Mouse (Mus musculus) MEL (cell line): ENCODE results near the gene Rars. TPM values are rescaled to one million over a fixed set of nuclear protein-coding genes. Genes with fewer than 3 reads are reported as not detected.

Experiments used
- DNase-seq: peaks from one replicate; pipeline ENCODE4 v3.0.0; 2011; ENCODE audit warnings: low read depth, low spot score
- H3K27ac ChIP-seq: 2 replicates; pipeline ENCODE4 v1.5.1; 2012; ENCODE audit warnings: low read depth, mild to moderate bottlenecking, control low read depth, low read length, moderate library complexity; ENCODE audit not compliant: control insufficient read depth
- H3K27me3 ChIP-seq, 2 experiments: fragments of 150-350 bp in 1 of 2; sonication (generic) in 1 of 2; 2 replicates each; pipeline ENCODE4 v1.6.1; 2012; ENCODE audit warnings: low read length in 2 of 2, mild to moderate bottlenecking in 2 of 2, improper control_type of control experiment in 1 of 2, moderate library complexity in 1 of 2; ENCODE audit not compliant: insufficient read depth in 2 of 2, control insufficient read depth in 1 of 2
- H3K36me3 ChIP-seq, 2 experiments: 2 replicates each; pipeline ENCODE4 v1.6.1; 2012 to 2014; ENCODE audit warnings: low read length in 2 of 2, improper control_type of control experiment in 1 of 2, inconsistent platforms in 1 of 2, mild to moderate bottlenecking in 1 of 2; ENCODE audit not compliant: insufficient read depth in 2 of 2, control insufficient read depth in 1 of 2
- H3K4me1 ChIP-seq, 2 experiments: fragments of 150-350 bp in 1 of 2; sonication (generic) in 1 of 2; 2 replicates each; pipeline ENCODE4 v1.6.1; 2012; ENCODE audit warnings: low read length in 2 of 2, improper control_type of control experiment in 1 of 2, mild to moderate bottlenecking in 1 of 2; ENCODE audit not compliant: insufficient read depth in 2 of 2, control insufficient read depth in 1 of 2
- H3K4me3 ChIP-seq, 2 experiments: fragments of 150-350 bp in 1 of 2; sonication (generic) in 1 of 2; 2 replicates each; pipeline ENCODE4 v1.5.1; 2012; ENCODE audit warnings: low read depth in 2 of 2, low read length in 2 of 2, mild to moderate bottlenecking in 2 of 2, moderate library complexity in 2 of 2, control low read depth in 1 of 2, improper control_type of control experiment in 1 of 2; ENCODE audit not compliant: control insufficient read depth in 1 of 2, insufficient read depth in 1 of 2
- H3K79me2 ChIP-seq: 2 replicates; pipeline ENCODE4 v1.6.1; 2012; ENCODE audit warnings: mild to moderate bottlenecking, low read length, moderate library complexity; ENCODE audit not compliant: control insufficient read depth, poor library complexity, insufficient read depth
- H3K9ac ChIP-seq: 2 replicates; pipeline ENCODE4 v1.6.1; 2012; ENCODE audit warnings: low read depth, mild to moderate bottlenecking, control low read depth, low read length, moderate library complexity; ENCODE audit not compliant: control insufficient read depth, poor library complexity, severe bottlenecking
- H3K9me3 ChIP-seq: fragments of 150-350 bp; sonication (generic); replicated peaks from 2 replicates; pipeline ENCODE4 v1.6.1; 2012; ENCODE audit warnings: mild to moderate bottlenecking, low read length, improper control_type of control experiment, moderate library complexity; ENCODE audit not compliant: insufficient read depth
- MAFK ChIP-seq: IDR thresholded peaks from 2 replicates; pipeline ENCODE4 v1.6.1; 2011; ENCODE audit warnings: low read depth, mild to moderate bottlenecking, low read length, improper control_type of control experiment, borderline replicate concordance
- polyA plus RNA-seq, 2 experiments: library from polyadenylated mRNA; stranded (reverse) in 1 of 2; unstranded in 1 of 2; fragments of >175 nt in 1 of 2; fragments of >200 nt in 1 of 2; gene quantifications; 2 replicates each; pipeline versions ENCODE4 v1.2.1 to v1.2.4; 2012; ENCODE audit warnings: low replicate concordance in 2 of 2, low read depth in 1 of 2; ENCODE audit not compliant: insufficient read length in 2 of 2, insufficient read depth in 1 of 2, missing spikeins in 1 of 2
- total RNA-seq: library from RNA; depleted of rRNA; stranded (reverse); fragments of 300-350 nt; gene quantifications from 2 replicates; pipeline ENCODE4 v1.2.3, GENCODE M21; 2012; rRNA removed

Rars gene
- total and polyA plus RNA-seq, 3 experiments = 193 to 396 (median 251) TPM

GRCm38 (mm10) chr11:35760001-35760626, 74.2 kb downstream of the Rars start:
- no peak overlapping the region for H3K9ac ChIP-seq
- peaks cover 5 to 15% of the 10 kb centered on the region in 2 experiments for H3K27me3 ChIP-seq
- H3K36me3 ChIP-seq = no peaks in the 10 kb centered on the region
- no peak for DNase-seq
- H3K4me3 ChIP-seq = no peak overlapping the region
- H3K4me1 ChIP-seq = no peaks in the 10 kb centered on the region
- no peaks in the 10 kb centered on the region for H3K79me2 ChIP-seq
- no peak for TF ChIP-seq MAFK
- H3K27ac ChIP-seq = no peak overlapping the region
- no peaks in the 10 kb centered on the region for H3K9me3 ChIP-seq

Other genes with a start within 250 kb of the Rars start
- gene Pank3, start 65.0 kb downstream of the Rars start, total RNA-seq = 18.7 and 20.7 TPM in 2 replicates
- gene Pank3, start 65.0 kb downstream of the Rars start, polyA plus RNA-seq = 10 to 100 TPM; 12.0 to 19.6 TPM
- not detected in 2 replicates for gene Fbll1, start 35.6 kb downstream of the Rars start, total RNA-seq
- not detected for gene Fbll1, start 35.6 kb downstream of the Rars start, polyA plus RNA-seq
- gene Wwc1, start 146.0 kb upstream of the Rars start, total RNA-seq = 0.39 and 0.46 TPM in 2 replicates
- gene Wwc1, start 146.0 kb upstream of the Rars start, polyA plus RNA-seq = under 1 TPM in 1 of 2 experiments, not detected in 1; 0.39 TPM